Mouse (Mus musculus) C2C12 (cell line): ENCODE measurements around the gene Mfap2. TPM values are rescaled to one million over a fixed set of nuclear protein-coding genes. Genes with fewer than 3 reads are reported as not detected.

Experiments
- H3K27me3 ChIP-seq: one replicate; pipeline ENCODE4 v1.6.1; 2011; ENCODE audit not compliant: control insufficient read depth, insufficient read depth, insufficient read length
- H3K36me3 ChIP-seq: one replicate; pipeline ENCODE4 v1.6.1; 2011; ENCODE audit not compliant: control insufficient read depth, insufficient read depth
- H3K4me3 ChIP-seq: one replicate; pipeline ENCODE4 v1.5.1; 2011; ENCODE audit warnings: mild to moderate bottlenecking, control low read depth; ENCODE audit not compliant: poor library complexity, insufficient read depth, severe bottlenecking
- H3K79me2 ChIP-seq: one replicate; pipeline ENCODE4 v1.6.1; 2011; ENCODE audit not compliant: control insufficient read depth, insufficient read depth
- H3K79me3 ChIP-seq: one replicate; pipeline ENCODE4 v1.6.1; 2011; ENCODE audit warnings: low read depth, control low read depth
- H3ac ChIP-seq: one replicate; pipeline ENCODE3; 2011; ENCODE audit warnings: low read depth; ENCODE audit not compliant: control insufficient read depth, insufficient read length
- CEBPB ChIP-seq: IDR thresholded peaks from one replicate; pipeline ENCODE4 v1.6.1; 2011; ENCODE audit warnings: low read depth, mild to moderate bottlenecking, control low read depth, moderate library complexity
- CTCF ChIP-seq: IDR thresholded peaks from one replicate; pipeline ENCODE4 v1.5.1; 2011; ENCODE audit not compliant: control insufficient read depth, insufficient read depth, insufficient read length
- FOSL1 ChIP-seq: IDR thresholded peaks from one replicate; pipeline ENCODE4 v1.8.0; 2011; ENCODE audit warnings: mild to moderate bottlenecking, low read length; ENCODE audit not compliant: poor library complexity, insufficient read depth, severe bottlenecking
- MAX ChIP-seq: IDR thresholded peaks from one replicate; pipeline ENCODE4 v1.6.1; 2011; ENCODE audit warnings: mild to moderate bottlenecking, control low read depth
- MYOD1 ChIP-seq: IDR thresholded peaks from one replicate; pipeline ENCODE4 v1.6.1; 2011; ENCODE audit warnings: low read depth; ENCODE audit not compliant: control insufficient read depth, insufficient read length
- MYOG ChIP-seq: IDR thresholded peaks from one replicate; pipeline ENCODE4 v1.6.1; 2011; ENCODE audit not compliant: control insufficient read depth, insufficient read length; ENCODE audit errors: extremely low read depth
- USF1 ChIP-seq: IDR thresholded peaks from one replicate; pipeline ENCODE4 v1.6.1; 2011; ENCODE audit warnings: low read depth, mild to moderate bottlenecking, control low read depth, moderate library complexity
- polyA plus RNA-seq: library from polyadenylated mRNA; unstranded; fragments of >200 nt; fragmentation: generic; extraction: Trizol; gene quantifications from one replicate; pipeline ENCODE4 v1.2.1, GENCODE M21; 2012; ENCODE audit warnings: missing spikeins

Mfap2 gene
- polyA plus RNA-seq, 1 experiment: 2.0 TPM

DNA sequence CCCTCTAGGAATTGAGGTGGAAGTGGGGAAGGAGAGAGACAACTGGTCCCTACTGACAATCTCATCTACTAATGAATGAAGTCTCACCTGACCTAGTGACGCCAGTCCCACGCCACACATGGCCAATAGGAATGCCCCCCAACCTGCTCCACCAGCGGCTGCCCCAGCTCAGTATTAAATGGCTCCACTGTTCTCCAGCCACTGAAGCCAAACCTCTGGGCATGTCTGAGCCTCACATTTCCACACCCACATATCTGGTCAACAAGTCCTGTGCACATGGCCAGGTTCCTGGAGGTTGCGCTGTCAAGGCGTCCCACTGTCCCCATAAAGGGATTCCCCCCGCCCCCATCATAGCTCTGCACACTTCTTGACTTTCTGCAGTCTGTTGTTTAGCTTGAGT lies 25.7 kb upstream of the Mfap2 start:
- H3K79me3 ChIP-seq: no peaks in the 10 kb centered on the region
- no peak overlapping the region for H3K4me3 ChIP-seq
- no peak for TF ChIP-seq USF1
- no peak for TF ChIP-seq MAX
- no peak for TF ChIP-seq CEBPB
- TF ChIP-seq MYOD1: no peak
- TF ChIP-seq CTCF: no peak
- TF ChIP-seq MYOG: no peak
- no peak for TF ChIP-seq FOSL1
- H3K36me3 ChIP-seq: peaks cover 4% of the 10 kb centered on the region
- H3K79me2 ChIP-seq: no peaks in the 10 kb centered on the region
- peaks cover 3% of the 10 kb centered on the region for H3K27me3 ChIP-seq
- no peak overlapping the region for H3ac ChIP-seq

DNA sequence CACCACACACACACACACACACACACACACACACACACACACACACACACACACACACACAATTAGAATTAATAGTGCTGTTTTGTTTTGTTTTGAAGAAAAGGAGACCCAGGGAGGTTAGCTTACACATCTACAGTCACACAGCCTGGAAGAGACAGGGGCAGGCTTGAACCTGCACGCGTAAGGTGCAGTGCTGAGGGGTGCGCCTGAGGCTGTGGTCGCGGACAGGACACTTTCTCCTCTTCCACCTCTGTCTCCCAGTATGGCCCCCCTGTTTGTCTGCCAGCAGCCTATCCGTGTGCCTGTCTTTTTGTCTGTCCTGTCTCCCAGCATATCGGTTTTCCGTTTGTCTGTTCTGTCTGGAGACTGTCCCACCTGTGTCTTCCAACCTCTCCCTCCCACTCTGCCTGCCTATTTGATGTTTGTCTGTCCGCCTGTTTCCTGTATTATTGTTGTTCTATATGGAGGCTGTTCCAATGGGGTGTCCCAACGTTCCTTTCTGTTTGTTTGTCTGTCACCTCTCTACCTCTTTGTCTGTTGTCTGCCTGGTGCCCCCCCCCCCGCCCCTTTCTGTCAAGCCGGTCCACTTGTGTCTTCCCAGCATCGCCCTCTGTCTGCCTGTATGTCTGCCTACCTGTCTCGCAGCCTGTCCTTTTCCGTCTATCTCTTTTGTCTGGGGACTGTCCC lies 24.1 kb upstream of the Mfap2 start:
- Histone ChIP-seq H3K4me3 (peak overlapping the region; percentile 52), H3K27me3 (peaks cover 3% of the 10 kb centered on the region), H3ac (no peak overlapping the region), H3K36me3 (no peaks in the 10 kb centered on the region), H3K79me2 (no peaks in the 10 kb centered on the region), H3K79me3 (no peaks in the 10 kb centered on the region)
- no peak for TF ChIP-seq MYOG
- no peak for TF ChIP-seq CEBPB
- TF ChIP-seq MAX: no peak
- TF ChIP-seq FOSL1: no peak
- no peak for TF ChIP-seq USF1
- no peak for TF ChIP-seq MYOD1
- TF ChIP-seq CTCF: no peak

DNA sequence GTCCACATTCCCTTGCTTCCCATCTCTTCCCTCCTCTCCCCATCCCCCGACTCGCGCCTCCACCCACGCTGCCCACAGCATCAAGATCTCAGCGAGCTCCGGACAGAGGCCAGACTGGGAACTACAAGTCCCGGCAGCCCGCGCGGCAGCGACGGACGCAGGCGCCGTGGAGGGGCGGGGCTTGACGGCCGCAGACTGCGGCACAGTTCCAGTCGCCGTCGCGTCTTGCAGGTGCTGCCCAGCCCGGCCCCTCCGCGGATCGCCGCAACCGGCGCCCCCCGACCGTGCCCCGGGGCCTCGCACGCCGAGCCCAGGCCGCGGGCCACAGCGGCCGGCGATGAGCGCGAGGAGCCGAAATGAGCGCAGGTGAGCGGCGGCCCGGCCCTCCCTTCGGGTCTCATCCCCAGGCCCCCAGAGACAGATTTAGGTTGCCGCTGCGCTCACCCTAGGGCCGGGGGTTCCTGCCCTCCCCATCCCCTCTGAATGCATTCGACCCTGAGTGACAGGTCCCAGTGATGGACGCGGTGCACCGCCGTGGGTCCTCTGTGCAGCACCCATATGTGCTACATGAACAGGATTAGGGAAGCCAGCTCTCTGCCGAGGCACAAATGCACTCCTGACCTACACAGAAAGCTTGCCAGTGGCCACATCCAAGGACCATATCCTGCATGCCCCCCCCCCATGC lies 23.4 kb upstream of the Mfap2 start, which contains the start of gene Atp13a2:
TSS of gene Atp13a2 (plus strand) at position 163 of the 685 bp plus-strand sequence.
- no peaks in the 10 kb centered on the region for H3K79me3 ChIP-seq
- TF ChIP-seq CEBPB (no peak), MAX (no peak), MYOD1 (no peak), MYOG (no peak), CTCF (no peak), FOSL1 (no peak), USF1 (no peak)
- peak within 1 kb of the TSS; percentile 63 for H3ac ChIP-seq
- H3K27me3 ChIP-seq: peaks cover 3% of the 10 kb centered on the region
- no peaks in the 10 kb centered on the region for H3K36me3 ChIP-seq
- H3K4me3 ChIP-seq: peak within 1 kb of the TSS; percentile 52
- no peaks in the 10 kb centered on the region for H3K79me2 ChIP-seq

DNA sequence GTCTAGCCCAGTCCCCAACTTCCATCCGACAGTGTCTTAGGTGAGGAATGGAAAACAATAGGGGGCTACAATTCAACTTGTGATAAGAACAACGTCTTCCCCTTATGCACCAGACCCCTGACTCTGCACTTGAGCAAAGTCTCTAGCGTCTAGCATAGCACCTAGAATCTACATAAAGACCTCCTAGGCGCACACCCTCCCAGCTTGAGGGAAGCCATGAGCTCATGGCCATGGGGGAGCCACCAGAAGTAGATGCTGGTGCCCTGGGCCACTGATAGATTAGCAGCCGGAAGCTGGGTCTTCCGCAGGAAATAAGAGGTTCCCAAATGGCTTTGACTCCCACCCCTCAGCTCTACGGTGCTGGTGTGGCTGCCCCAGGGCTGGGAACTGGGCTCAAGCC lies 22.7 kb upstream of the Mfap2 start:
- H3K79me2 ChIP-seq: no peaks in the 10 kb centered on the region
- H3K36me3 ChIP-seq: no peaks in the 10 kb centered on the region
- no peak overlapping the region for H3ac ChIP-seq
- H3K79me3 ChIP-seq: no peaks in the 10 kb centered on the region
- H3K4me3 ChIP-seq: no peak overlapping the region
- TF ChIP-seq CEBPB (no peak), CTCF (no peak), MYOG (no peak)
- peaks cover 3% of the 10 kb centered on the region for H3K27me3 ChIP-seq

DNA sequence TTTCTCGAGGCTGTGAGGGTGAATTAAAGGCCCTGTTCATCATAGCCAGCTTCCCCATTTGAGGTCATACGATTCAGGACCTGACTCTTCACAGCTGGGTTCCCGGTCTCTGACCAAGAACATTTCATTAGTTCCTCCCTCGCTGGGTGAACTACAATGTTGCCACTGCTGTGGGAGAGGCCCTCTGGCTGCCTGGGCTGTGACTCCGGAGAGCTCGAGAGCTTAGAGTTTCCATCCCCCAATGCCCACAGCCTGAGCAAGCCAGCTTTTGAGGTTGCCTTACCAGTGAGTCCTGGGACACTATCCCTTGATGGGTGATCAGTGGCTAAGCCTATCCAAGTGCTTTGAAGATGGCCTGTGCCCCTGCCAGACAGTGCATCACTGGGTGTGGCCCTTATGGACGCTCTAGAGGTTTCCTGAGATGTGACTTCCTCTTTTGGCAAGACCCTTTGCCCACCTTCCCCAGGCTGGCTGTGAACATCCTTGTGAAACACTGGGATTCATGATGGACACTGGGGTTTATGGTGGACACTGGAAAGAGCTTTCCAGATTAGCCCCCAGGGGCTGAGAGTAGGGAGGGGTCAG lies 21.4 kb upstream of the Mfap2 start:
- H3K4me3 ChIP-seq: no peak overlapping the region
- H3ac ChIP-seq: no peak overlapping the region
- H3K27me3 ChIP-seq: peaks cover 3% of the 10 kb centered on the region
- H3K36me3 ChIP-seq: no peaks in the 10 kb centered on the region
- no peaks in the 10 kb centered on the region for H3K79me3 ChIP-seq
- no peaks in the 10 kb centered on the region for H3K79me2 ChIP-seq
- no peak for TF ChIP-seq FOSL1
- TF ChIP-seq CTCF: no peak
- TF ChIP-seq CEBPB: no peak
- no peak for TF ChIP-seq MAX
- TF ChIP-seq MYOD1: no peak
- TF ChIP-seq USF1: no peak
- no peak for TF ChIP-seq MYOG
